Mouse (Mus musculus) G1E (cell line): ENCODE results near the gene Parva.

ENCODE experiments used
- CTCF ChIP-seq: IDR thresholded peaks from 2 replicates; pipeline ENCODE4 v1.5.1; 2012; ENCODE audit warnings: low read depth, low read length, inconsistent platforms, mixed read lengths
- GATA1 ChIP-seq: IDR thresholded peaks from 2 replicates; pipeline ENCODE4 v1.6.1; 2012; ENCODE audit warnings: borderline replicate concordance, low read length, inconsistent platforms, mixed read lengths
- POLR2AphosphoS5 ChIP-seq: IDR thresholded peaks from 2 replicates; pipeline ENCODE4 v1.6.1; 2012; ENCODE audit warnings: low read depth, low read length, inconsistent platforms; ENCODE audit not compliant: insufficient replicate concordance
- TAL1 ChIP-seq: conservative IDR thresholded peaks from 2 replicates; pipeline ENCODE4 v1.6.1; 2012; ENCODE audit warnings: low read depth, low read length, inconsistent platforms, mixed read lengths

DNA sequence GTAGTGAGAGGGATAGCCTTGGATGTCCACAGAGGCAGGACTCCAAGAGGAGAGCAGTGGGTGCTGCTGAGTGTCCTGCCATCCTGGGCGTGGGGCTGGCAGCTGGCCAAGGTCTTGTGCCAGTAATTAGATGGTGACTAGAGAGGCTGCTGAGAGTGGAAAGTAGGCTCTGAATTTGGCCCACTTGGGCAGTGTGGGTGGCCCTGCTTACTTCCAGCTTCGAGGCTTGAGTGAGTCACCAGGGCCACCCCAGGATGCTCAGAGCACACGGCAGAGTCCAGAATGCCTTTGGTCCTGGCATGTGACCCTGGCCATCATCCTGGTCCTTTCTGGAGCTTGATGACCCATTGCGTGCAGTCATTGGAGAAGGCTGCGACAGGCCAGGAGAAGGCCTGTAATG lies 31.1 kb downstream of the Parva start:
- no peak for TF ChIP-seq CTCF
- TF ChIP-seq GATA1 = no peak
- TF ChIP-seq POLR2AphosphoS5 = no peak
- TF ChIP-seq TAL1 = no peak
